Mouse (Mus musculus): ENCODE measurements at regions not wholly inside any gene's neighbourhood (a gene's known extent, or its start where the extent isn't known, plus 50 kb on each side); places are given as distances from the start of the nearest gene placed in this dataset.

DNA sequence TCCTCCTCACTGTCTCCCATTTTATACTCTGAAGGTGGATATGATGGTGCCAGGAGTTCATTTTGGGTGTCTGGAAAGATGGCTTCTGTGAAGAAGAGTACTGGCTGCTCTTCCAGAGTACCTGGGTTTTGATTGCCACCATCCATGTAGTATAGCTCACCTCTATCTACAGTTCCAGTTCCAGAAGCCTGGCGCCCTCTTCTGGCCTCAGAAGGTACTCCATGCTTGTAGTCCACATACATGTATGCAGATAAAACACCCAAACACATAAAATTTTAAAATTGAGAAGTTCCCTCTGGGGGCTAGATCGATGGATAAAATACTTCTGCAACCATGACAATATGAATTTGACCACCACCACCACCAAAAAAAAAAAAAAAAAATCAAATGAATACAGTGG lies 128.4 kb upstream of the Pkdcc start:
- no peak overlapping the region for H3K27ac ChIP-seq (ENCODE audit: low read depth, low read length)
- 82% methylated on average over 2 of the region's 2 CpGs for WGBS
- H3K9me3 ChIP-seq (ENCODE audit: low read length): no peaks in the 10 kb centered on the region
- TF ChIP-seq CTCF (IDR thresholded peaks at IDR 0.05; ENCODE audit: low read depth): no peak; the same call in 1 of the 2 replicates
- H3K36me3 ChIP-seq (ENCODE audit: insufficient read depth): no peaks in the 10 kb centered on the region
- no peak for ATAC-seq
- no peak overlapping the region for H3K4me3 ChIP-seq (ENCODE audit: low read depth, low read length)
- H3K27me3 ChIP-seq (ENCODE audit: insufficient read depth, low read length): no peaks in the 10 kb centered on the region
- no peak overlapping the region for H3K9ac ChIP-seq
- no peak for DNase-seq
- H3K4me2 ChIP-seq (ENCODE audit: low read depth): no peak overlapping the region
- peaks cover 9% of the 10 kb centered on the region; the same call in 1 of the 2 replicates for H3K4me1 ChIP-seq (ENCODE audit: insufficient read depth)

DNA sequence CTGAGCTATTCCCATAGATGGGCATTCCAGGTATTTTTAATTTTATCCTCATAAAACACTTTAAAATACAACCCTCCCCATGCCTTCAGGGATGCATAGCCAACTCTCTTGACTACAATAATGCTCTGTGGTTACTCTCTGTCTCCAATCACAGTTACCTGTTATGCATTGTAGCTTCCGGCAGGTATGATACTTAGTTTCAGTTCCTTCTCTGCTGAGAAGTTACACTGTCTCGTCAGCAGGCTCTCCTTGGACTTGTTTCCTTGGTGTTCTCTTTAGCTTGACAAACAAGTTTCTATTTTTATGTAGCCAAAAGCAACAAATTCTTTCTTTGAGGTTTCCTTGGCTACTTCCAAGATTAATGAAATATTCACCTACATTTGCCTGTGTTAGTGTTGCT lies 126.6 kb upstream of the Pkdcc start:
- Histone ChIP-seq H3K4me1 (ENCODE audit: insufficient read depth) (peaks cover 9% of the 10 kb centered on the region; the same call in 1 of the 2 replicates), H3K27ac (ENCODE audit: low read depth, low read length) (no peak overlapping the region), H3K4me3 (ENCODE audit: low read depth, low read length) (no peak overlapping the region), H3K36me3 (ENCODE audit: insufficient read depth) (no peaks in the 10 kb centered on the region), H3K9me3 (ENCODE audit: low read length) (no peaks in the 10 kb centered on the region), H3K27me3 (ENCODE audit: insufficient read depth, low read length) (no peaks in the 10 kb centered on the region), H3K9ac (no peak overlapping the region), H3K4me2 (ENCODE audit: low read depth) (no peak overlapping the region)
- ATAC-seq: no peak
- TF ChIP-seq CTCF (IDR thresholded peaks at IDR 0.05; ENCODE audit: low read depth): no peak
- 72% methylated on average over 2 of the region's 2 CpGs for WGBS
- DNase-seq: no peak

- no peaks in the 10 kb centered on the region for H3K36me3 ChIP-seq (ENCODE audit: insufficient read depth)
- no peak overlapping the region for H3K9ac ChIP-seq
- no peak for TF ChIP-seq CTCF (IDR thresholded peaks at IDR 0.05; ENCODE audit: low read depth)
- H3K9me3 ChIP-seq (ENCODE audit: low read length): no peaks in the 10 kb centered on the region
- no peaks in the 10 kb centered on the region for H3K27me3 ChIP-seq (ENCODE audit: insufficient read depth, low read length)
- ATAC-seq (no peak), DNase-seq (no peak)
- peaks cover 9% of the 10 kb centered on the region; the same call in 1 of the 2 replicates for H3K4me1 ChIP-seq (ENCODE audit: insufficient read depth)
- no peak overlapping the region for H3K4me2 ChIP-seq (ENCODE audit: low read depth)
- no peak overlapping the region for H3K27ac ChIP-seq (ENCODE audit: low read depth, low read length)
- no peak overlapping the region for H3K4me3 ChIP-seq (ENCODE audit: low read depth, low read length)
- 62% methylated on average over 10 of the region's 10 CpGs for WGBS
These were observed 125.0 kb upstream of the Pkdcc start for GRCm38 (mm10) chr17:83089856-83090692.

- TF ChIP-seq CTCF (IDR thresholded peaks at IDR 0.05; ENCODE audit: low read depth): no peak
- no peak overlapping the region for H3K4me3 ChIP-seq (ENCODE audit: low read depth, low read length)
- DNase-seq: no peak
- WGBS: 87% methylated on average over 5 of the region's 5 CpGs
- H3K4me2 ChIP-seq (ENCODE audit: low read depth): no peak overlapping the region
- H3K36me3 ChIP-seq (ENCODE audit: insufficient read depth): no peaks in the 10 kb centered on the region
- no peak overlapping the region for H3K27ac ChIP-seq (ENCODE audit: low read depth, low read length)
- ATAC-seq: no peak
- H3K4me1 ChIP-seq (ENCODE audit: insufficient read depth): no peaks in the 10 kb centered on the region
- H3K9ac ChIP-seq: no peak overlapping the region
- H3K27me3 ChIP-seq (ENCODE audit: insufficient read depth, low read length): no peaks in the 10 kb centered on the region
- H3K9me3 ChIP-seq (ENCODE audit: low read length): no peaks in the 10 kb centered on the region
These were observed 121.2 kb upstream of the Pkdcc start for GRCm38 (mm10) chr17:83093862-83094261.

GRCm38 (mm10) chr17:83096451-83096850 lies 118.6 kb upstream of the Pkdcc start:
- DNase-seq: no peak
- TF ChIP-seq CTCF (IDR thresholded peaks at IDR 0.05; ENCODE audit: low read depth): no peak
- WGBS: 65% methylated on average over 8 of the region's 8 CpGs

GRCm38 (mm10) chr17:83097998-83098397 lies 117.1 kb upstream of the Pkdcc start:
- H3K4me1 ChIP-seq (ENCODE audit: insufficient read depth): no peaks in the 10 kb centered on the region
- H3K4me3 ChIP-seq (ENCODE audit: low read depth, low read length): no peak overlapping the region
- H3K9ac ChIP-seq: no peak overlapping the region
- TF ChIP-seq CTCF (IDR thresholded peaks at IDR 0.05; ENCODE audit: low read depth): no peak
- ATAC-seq: peak; percentile 54; the same call in 1 of the 2 replicates
- no peaks in the 10 kb centered on the region for H3K9me3 ChIP-seq (ENCODE audit: low read length)
- no peak overlapping the region for H3K4me2 ChIP-seq (ENCODE audit: low read depth)
- H3K27me3 ChIP-seq (ENCODE audit: insufficient read depth, low read length): no peaks in the 10 kb centered on the region
- no peak for DNase-seq
- no peaks in the 10 kb centered on the region for H3K36me3 ChIP-seq (ENCODE audit: insufficient read depth)
- H3K27ac ChIP-seq (ENCODE audit: low read depth, low read length): no peak overlapping the region
- 77% methylated on average over 16 of the region's 16 CpGs for WGBS

More at GRCm38 (mm10) chr17:83096451-83096850, 118.6 kb upstream of the Pkdcc start:
- H3K9me3 ChIP-seq (ENCODE audit: low read length): no peaks in the 10 kb centered on the region
- no peak overlapping the region for H3K9ac ChIP-seq
- no peak overlapping the region for H3K27ac ChIP-seq (ENCODE audit: low read depth, low read length)
- no peaks in the 10 kb centered on the region for H3K36me3 ChIP-seq (ENCODE audit: insufficient read depth)
- H3K27me3 ChIP-seq (ENCODE audit: insufficient read depth, low read length): no peaks in the 10 kb centered on the region
- H3K4me1 ChIP-seq (ENCODE audit: insufficient read depth): no peaks in the 10 kb centered on the region
- ATAC-seq: no peak
- no peak overlapping the region for H3K4me2 ChIP-seq (ENCODE audit: low read depth)
- no peak overlapping the region for H3K4me3 ChIP-seq (ENCODE audit: low read depth, low read length)

- 35% methylated on average over 12 of the region's 12 CpGs for WGBS
- H3K4me3 ChIP-seq (ENCODE audit: low read depth, low read length): no peak overlapping the region
- H3K4me1 ChIP-seq (ENCODE audit: insufficient read depth): no peaks in the 10 kb centered on the region
- no peak for TF ChIP-seq CTCF (IDR thresholded peaks at IDR 0.05; ENCODE audit: low read depth)
- H3K9me3 ChIP-seq (ENCODE audit: low read length): no peaks in the 10 kb centered on the region
- ATAC-seq: peak; percentile 83
- no peaks in the 10 kb centered on the region for H3K27me3 ChIP-seq (ENCODE audit: insufficient read depth, low read length)
- no peaks in the 10 kb centered on the region for H3K36me3 ChIP-seq (ENCODE audit: insufficient read depth)
- no peak overlapping the region for H3K4me2 ChIP-seq (ENCODE audit: low read depth)
- H3K9ac ChIP-seq: no peak overlapping the region
- no peak overlapping the region for H3K27ac ChIP-seq (ENCODE audit: low read depth, low read length)
- peak; percentile 78 for DNase-seq
These were observed 116.2 kb upstream of the Pkdcc start for GRCm38 (mm10) chr17:83098679-83099413.

Measured in forebrain, postnatal 0 days (tissue).